Mouse (Mus musculus): ENCODE results near the gene Cryz. TPM values are rescaled to one million over a fixed set of nuclear protein-coding genes. Genes with fewer than 3 reads are reported as not detected.

The Cryz gene
- polyA plus RNA-seq, 1 experiment from 2014 or later: 20.5 TPM

GRCm38 (mm10) chr3:154596934-154597554, 533 bp downstream of the Cryz start, which contains the start of gene Tyw3:
Gene Tyw3 (minus strand): TSS chr3:154597104.
- Histone ChIP-seq H3K36me3 (ENCODE audit: control insufficient read depth, insufficient read depth, low read length) (peaks cover 2% of the 10 kb centered on the region; the same call in 1 of the 2 replicates), H3K9me3 (ENCODE audit: control insufficient read depth, low read length) (no peaks in the 10 kb centered on the region), H3K9ac (ENCODE audit: low read length) (peak within 1 kb of the TSS; percentile 92), H3K4me3 (ENCODE audit: low read depth, low read length) (peak within 1 kb of the TSS; percentile 89), H3K4me1 (replicated peaks; ENCODE audit: control insufficient read depth, insufficient read depth, low read length) (no peaks in the 10 kb centered on the region), H3K27me3 (ENCODE audit: control insufficient read depth, insufficient read depth, low read length) (no peaks in the 10 kb centered on the region), H3K27ac (ENCODE audit: low read depth, low read length) (peak within 1 kb of the TSS; percentile 91), H3K4me2 (ENCODE audit: low read depth, low read length, severe bottlenecking) (peak within 1 kb of the TSS; percentile 74)
- under 1% methylated on average over 38 of the region's 38 CpGs for WGBS
- ATAC-seq (replicated peaks; ENCODE audit: low FRiP score): peak; percentile 96
- peak; percentile 97 for DNase-seq (ENCODE audit: low spot score)

GRCm38 (mm10) chr3:154597561-154597960, 1.1 kb downstream of the Cryz start:
- Histone ChIP-seq H3K27me3 (ENCODE audit: control insufficient read depth, insufficient read depth, low read length) (no peaks in the 10 kb centered on the region), H3K4me1 (replicated peaks; ENCODE audit: control insufficient read depth, insufficient read depth, low read length) (no peaks in the 10 kb centered on the region), H3K36me3 (ENCODE audit: control insufficient read depth, insufficient read depth, low read length) (peaks cover 2% of the 10 kb centered on the region; the same call in 1 of the 2 replicates), H3K27ac (ENCODE audit: low read depth, low read length) (no peak overlapping the region), H3K9me3 (ENCODE audit: control insufficient read depth, low read length) (no peaks in the 10 kb centered on the region), H3K4me3 (ENCODE audit: low read depth, low read length) (peak overlapping the region; percentile 89), H3K9ac (ENCODE audit: low read length) (peak overlapping the region; percentile 71), H3K4me2 (ENCODE audit: low read depth, low read length, severe bottlenecking) (peak overlapping the region; percentile 74)
- WGBS: 43% methylated on average over 7 of the region's 7 CpGs
- no peak for ATAC-seq (replicated peaks; ENCODE audit: low FRiP score)
- DNase-seq (ENCODE audit: low spot score): peak; percentile 49

GRCm38 (mm10) chr3:154602141-154602540, 5.6 kb downstream of the Cryz start:
- no peaks in the 10 kb centered on the region for H3K9me3 ChIP-seq (ENCODE audit: control insufficient read depth, low read length)
- H3K27me3 ChIP-seq (ENCODE audit: control insufficient read depth, insufficient read depth, low read length): no peaks in the 10 kb centered on the region
- no peak for DNase-seq (ENCODE audit: low spot score)
- no peak for ATAC-seq (replicated peaks; ENCODE audit: low FRiP score)
- H3K27ac ChIP-seq (ENCODE audit: low read depth, low read length): no peak overlapping the region
- no peak overlapping the region for H3K4me3 ChIP-seq (ENCODE audit: low read depth, low read length)
- no peak overlapping the region for H3K9ac ChIP-seq (ENCODE audit: low read length)
- H3K36me3 ChIP-seq (ENCODE audit: control insufficient read depth, insufficient read depth, low read length): no peaks in the 10 kb centered on the region
- no peaks in the 10 kb centered on the region for H3K4me1 ChIP-seq (replicated peaks; ENCODE audit: control insufficient read depth, insufficient read depth, low read length)
- no peak overlapping the region for H3K4me2 ChIP-seq (ENCODE audit: low read depth, low read length, severe bottlenecking)

- WGBS: 77% methylated on average over 5 of the region's 5 CpGs
- H3K4me3 ChIP-seq (ENCODE audit: low read depth, low read length): no peak overlapping the region
- no peak for DNase-seq (ENCODE audit: low spot score)
- no peaks in the 10 kb centered on the region for H3K36me3 ChIP-seq (ENCODE audit: control insufficient read depth, insufficient read depth, low read length)
- H3K27ac ChIP-seq (ENCODE audit: low read depth, low read length): no peak overlapping the region
- no peak overlapping the region for H3K4me2 ChIP-seq (ENCODE audit: low read depth, low read length, severe bottlenecking)
- no peaks in the 10 kb centered on the region for H3K9me3 ChIP-seq (ENCODE audit: control insufficient read depth, low read length)
- H3K9ac ChIP-seq (ENCODE audit: low read length): no peak overlapping the region
- no peaks in the 10 kb centered on the region for H3K27me3 ChIP-seq (ENCODE audit: control insufficient read depth, insufficient read depth, low read length)
- no peaks in the 10 kb centered on the region for H3K4me1 ChIP-seq (replicated peaks; ENCODE audit: control insufficient read depth, insufficient read depth, low read length)
- no peak for ATAC-seq (replicated peaks; ENCODE audit: low FRiP score)
These were observed 8.4 kb downstream of the Cryz start for GRCm38 (mm10) chr3:154604871-154605270.

GRCm38 (mm10) chr3:154607896-154608295, 11.4 kb downstream of the Cryz start:
- WGBS: 88% methylated on average over 1 of the region's 1 CpGs
- H3K4me1 ChIP-seq (replicated peaks; ENCODE audit: control insufficient read depth, insufficient read depth, low read length): no peaks in the 10 kb centered on the region
- ATAC-seq (replicated peaks; ENCODE audit: low FRiP score) (no peak), DNase-seq (ENCODE audit: low spot score) (no peak)
- no peak overlapping the region for H3K27ac ChIP-seq (ENCODE audit: low read depth, low read length)
- no peaks in the 10 kb centered on the region for H3K27me3 ChIP-seq (ENCODE audit: control insufficient read depth, insufficient read depth, low read length)
- no peak overlapping the region for H3K4me3 ChIP-seq (ENCODE audit: low read depth, low read length)
- H3K9ac ChIP-seq (ENCODE audit: low read length): no peak overlapping the region
- H3K4me2 ChIP-seq (ENCODE audit: low read depth, low read length, severe bottlenecking): no peak overlapping the region
- no peaks in the 10 kb centered on the region for H3K36me3 ChIP-seq (ENCODE audit: control insufficient read depth, insufficient read depth, low read length)
- H3K9me3 ChIP-seq (ENCODE audit: control insufficient read depth, low read length): no peaks in the 10 kb centered on the region

GRCm38 (mm10) chr3:154611888-154612287, 15.4 kb downstream of the Cryz start:
- Histone ChIP-seq H3K27me3 (ENCODE audit: control insufficient read depth, insufficient read depth, low read length) (no peaks in the 10 kb centered on the region), H3K27ac (ENCODE audit: low read depth, low read length) (no peak overlapping the region), H3K4me1 (replicated peaks; ENCODE audit: control insufficient read depth, insufficient read depth, low read length) (no peaks in the 10 kb centered on the region), H3K36me3 (ENCODE audit: control insufficient read depth, insufficient read depth, low read length) (no peaks in the 10 kb centered on the region), H3K4me3 (ENCODE audit: low read depth, low read length) (no peak overlapping the region), H3K9me3 (ENCODE audit: control insufficient read depth, low read length) (no peaks in the 10 kb centered on the region), H3K4me2 (ENCODE audit: low read depth, low read length, severe bottlenecking) (no peak overlapping the region), H3K9ac (ENCODE audit: low read length) (no peak overlapping the region)
- no peak for DNase-seq (ENCODE audit: low spot score)
- ATAC-seq (replicated peaks; ENCODE audit: low FRiP score): no peak
- 93% methylated on average over 3 of the region's 3 CpGs for WGBS

- Histone ChIP-seq H3K4me2 (ENCODE audit: low read depth, low read length, severe bottlenecking) (no peak overlapping the region), H3K4me1 (replicated peaks; ENCODE audit: control insufficient read depth, insufficient read depth, low read length) (no peaks in the 10 kb centered on the region), H3K9ac (ENCODE audit: low read length) (no peak overlapping the region), H3K27me3 (ENCODE audit: control insufficient read depth, insufficient read depth, low read length) (no peaks in the 10 kb centered on the region), H3K9me3 (ENCODE audit: control insufficient read depth, low read length) (no peaks in the 10 kb centered on the region), H3K36me3 (ENCODE audit: control insufficient read depth, insufficient read depth, low read length) (no peaks in the 10 kb centered on the region), H3K27ac (ENCODE audit: low read depth, low read length) (no peak overlapping the region), H3K4me3 (ENCODE audit: low read depth, low read length) (no peak overlapping the region)
- ATAC-seq (replicated peaks; ENCODE audit: low FRiP score): no peak
- WGBS: 91% methylated on average over 8 of the region's 8 CpGs
- no peak for DNase-seq (ENCODE audit: low spot score)
These were observed 18.3 kb downstream of the Cryz start for GRCm38 (mm10) chr3:154614771-154615170.

GRCm38 (mm10) chr3:154615304-154615703, 18.8 kb downstream of the Cryz start:
- no peak for DNase-seq (ENCODE audit: low spot score)
- no peaks in the 10 kb centered on the region for H3K36me3 ChIP-seq (ENCODE audit: control insufficient read depth, insufficient read depth, low read length)
- no peaks in the 10 kb centered on the region for H3K4me1 ChIP-seq (replicated peaks; ENCODE audit: control insufficient read depth, insufficient read depth, low read length)
- no peak overlapping the region for H3K4me2 ChIP-seq (ENCODE audit: low read depth, low read length, severe bottlenecking)
- no peak for ATAC-seq (replicated peaks; ENCODE audit: low FRiP score)
- H3K27me3 ChIP-seq (ENCODE audit: control insufficient read depth, insufficient read depth, low read length): no peaks in the 10 kb centered on the region
- H3K9ac ChIP-seq (ENCODE audit: low read length): no peak overlapping the region
- 71% methylated on average over 7 of the region's 7 CpGs for WGBS
- H3K9me3 ChIP-seq (ENCODE audit: control insufficient read depth, low read length): no peaks in the 10 kb centered on the region
- no peak overlapping the region for H3K4me3 ChIP-seq (ENCODE audit: low read depth, low read length)
- no peak overlapping the region for H3K27ac ChIP-seq (ENCODE audit: low read depth, low read length)

- Histone ChIP-seq H3K4me3 (ENCODE audit: low read depth, low read length) (no peak overlapping the region), H3K9me3 (ENCODE audit: control insufficient read depth, low read length) (no peaks in the 10 kb centered on the region), H3K36me3 (ENCODE audit: control insufficient read depth, insufficient read depth, low read length) (no peaks in the 10 kb centered on the region), H3K27me3 (ENCODE audit: control insufficient read depth, insufficient read depth, low read length) (no peaks in the 10 kb centered on the region), H3K27ac (ENCODE audit: low read depth, low read length) (no peak overlapping the region), H3K4me2 (ENCODE audit: low read depth, low read length, severe bottlenecking) (no peak overlapping the region), H3K9ac (ENCODE audit: low read length) (no peak overlapping the region), H3K4me1 (replicated peaks; ENCODE audit: control insufficient read depth, insufficient read depth, low read length) (no peaks in the 10 kb centered on the region)
- no peak for ATAC-seq (replicated peaks; ENCODE audit: low FRiP score)
- DNase-seq (ENCODE audit: low spot score): no peak
- 91% methylated on average over 4 of the region's 4 CpGs for WGBS
These were observed 19.6 kb downstream of the Cryz start for GRCm38 (mm10) chr3:154616106-154616505.
